Mouse (Mus musculus): ENCODE measurements around the gene Rexo1.

The Rexo1 gene

DNA sequence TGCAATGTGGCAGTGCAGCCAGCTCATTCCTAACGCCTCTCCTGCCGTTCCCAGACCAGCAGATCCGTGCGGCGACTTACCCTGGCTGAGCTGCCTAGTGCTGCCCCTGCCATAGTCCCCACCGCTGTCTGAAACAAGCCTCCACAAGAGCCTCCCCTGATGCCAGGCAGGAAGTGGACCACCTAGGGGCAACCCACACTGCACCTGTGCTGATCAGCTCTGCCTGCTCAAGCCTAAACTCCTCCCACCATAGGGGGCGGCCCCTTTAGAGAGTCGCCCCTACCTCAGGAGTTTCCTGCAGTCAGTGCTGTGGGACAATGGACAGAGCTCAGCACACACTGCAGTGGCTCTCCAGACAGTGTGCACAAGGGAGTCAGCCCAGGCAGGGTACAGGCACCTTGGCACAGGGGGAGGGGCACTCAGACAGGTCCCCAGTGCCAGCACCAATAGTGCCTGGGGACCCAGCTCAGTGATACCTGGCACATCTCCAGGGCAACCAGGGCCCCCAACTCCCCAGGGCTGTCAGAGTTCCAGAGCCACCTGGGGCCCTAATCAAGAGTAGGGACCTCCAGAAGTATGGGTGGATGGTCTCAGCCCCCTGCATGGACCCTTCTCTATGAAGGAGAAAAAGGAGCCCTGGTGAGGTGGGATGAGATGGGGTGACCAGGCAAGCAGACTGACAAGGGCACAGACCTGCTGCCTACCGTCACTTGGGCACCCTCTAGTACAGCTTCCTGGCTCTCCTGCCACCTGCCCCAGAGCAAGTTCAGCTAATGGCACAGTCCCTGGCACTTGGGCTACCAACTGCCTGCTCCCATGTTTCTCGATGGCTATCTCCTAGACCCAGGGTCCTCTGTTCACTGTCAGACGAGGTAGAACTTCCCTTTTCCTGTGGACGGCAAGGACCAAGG is 23.5 kb upstream of the Rexo1 start:
- no peak for DNase-seq

DNA sequence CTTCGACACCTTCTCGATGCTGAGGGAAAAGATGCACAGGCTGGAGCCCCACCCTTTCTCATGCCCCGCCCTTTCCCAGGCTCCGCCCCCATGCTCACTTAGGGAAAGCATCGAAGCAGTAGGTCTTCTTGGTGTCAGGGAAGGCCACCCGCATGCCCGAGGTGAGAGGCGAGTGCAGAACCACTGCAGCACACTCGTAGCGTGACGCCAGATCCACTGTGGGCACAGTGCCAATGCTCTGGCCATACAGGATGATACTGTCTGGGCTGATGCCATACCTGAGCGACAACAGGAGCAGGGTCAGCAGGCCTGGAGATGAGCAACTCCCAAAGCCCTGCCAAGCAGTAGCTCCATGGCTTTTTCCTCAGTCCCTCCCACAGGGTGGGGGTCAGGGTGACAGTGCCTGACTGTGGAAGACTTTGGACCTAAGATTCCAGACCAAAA is 22.7 kb upstream of the Rexo1 start:
- DNase-seq = peak in 1 of 2 experiments; percentile 53

GRCm38 (mm10) chr10:80583047-80583446 is 21.7 kb upstream of the Rexo1 start:
- no peak for DNase-seq

GRCm38 (mm10) chr10:80578911-80579310 is 17.6 kb upstream of the Rexo1 start:
- peak; percentile 62 to 64 for DNase-seq

- DNase-seq = peak; percentile 54 to 72
These were observed 16.9 kb upstream of the Rexo1 start for GRCm38 (mm10) chr10:80578131-80578750.

DNA sequence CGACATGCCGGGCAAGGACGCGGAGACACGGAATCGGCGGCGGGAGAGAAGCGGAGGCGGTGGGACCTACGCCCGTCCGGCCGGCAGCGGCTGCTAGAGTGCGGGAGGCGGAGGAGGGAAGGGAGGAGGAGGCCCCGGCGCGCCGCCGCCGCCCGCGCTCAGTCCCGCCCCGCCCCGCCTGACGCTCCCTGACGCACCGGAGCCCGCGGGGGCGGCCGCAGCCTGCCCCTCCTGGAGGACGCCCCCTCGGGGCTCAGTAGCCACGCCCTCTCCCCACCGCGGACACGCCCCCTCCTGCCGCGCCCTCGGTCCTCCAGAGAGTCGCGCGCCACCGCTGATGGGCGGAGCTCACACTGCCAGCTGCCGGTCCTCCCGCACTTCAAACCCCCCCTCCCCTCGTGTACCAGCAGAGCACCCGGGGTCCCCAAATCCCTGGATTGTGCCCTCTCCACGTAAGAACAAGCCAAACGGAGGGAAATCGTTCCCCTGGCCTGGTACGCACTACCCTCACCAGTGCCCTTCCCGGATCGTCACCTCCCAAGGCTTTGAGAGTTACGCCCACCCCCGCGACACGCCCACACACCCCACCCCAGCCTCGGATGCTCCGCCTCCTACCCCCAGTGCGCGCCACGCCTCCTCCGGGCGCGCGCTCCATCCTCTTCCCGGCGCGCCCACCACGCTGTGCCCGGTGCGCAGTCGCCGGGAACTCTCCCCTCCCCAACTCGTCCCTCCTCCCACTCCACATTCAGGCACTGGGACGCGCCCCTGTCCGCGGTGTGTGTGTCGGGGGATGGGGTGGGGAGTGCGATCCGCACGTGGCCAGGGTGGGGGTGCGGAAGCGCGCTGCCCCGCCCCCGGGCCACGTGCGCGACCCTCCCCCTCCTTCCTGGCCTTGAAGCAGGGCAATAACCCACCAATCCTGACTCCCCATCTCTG is 16.1 kb upstream of the Rexo1 start, which contains the start of gene Klf16:
Gene Klf16 (minus strand): TSS at position 127 of the 936 bp plus-strand sequence.
- DNase-seq = peak; percentile 70 to 85

- peak in 1 of 2 experiments; percentile 57 for DNase-seq
These were observed 15.2 kb upstream of the Rexo1 start for GRCm38 (mm10) chr10:80576351-80577194.

GRCm38 (mm10) chr10:80575925-80576324 is 14.6 kb upstream of the Rexo1 start:
- DNase-seq = no peak

- no peak for DNase-seq
These were observed 13.5 kb upstream of the Rexo1 start for GRCm38 (mm10) chr10:80574896-80575295.

DNA sequence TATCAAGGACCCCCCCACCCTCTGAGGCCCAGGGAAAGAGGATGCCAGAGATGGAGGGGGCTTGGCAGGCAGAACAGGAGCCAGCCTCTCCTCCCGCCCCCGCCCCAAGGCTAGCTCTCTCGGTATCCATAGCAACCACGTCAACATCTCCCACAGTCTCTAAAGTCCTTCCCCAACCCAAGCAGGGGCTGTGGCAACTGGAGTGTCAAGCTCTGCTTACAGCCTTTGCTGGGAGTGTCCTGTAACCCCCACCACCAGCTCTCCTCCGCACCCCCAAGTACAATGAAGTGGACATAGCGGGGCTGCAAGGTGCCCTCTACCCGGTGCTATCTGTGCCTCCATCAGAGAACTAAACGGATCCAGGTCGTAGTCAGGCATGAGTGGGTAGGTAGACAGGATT is 12.6 kb upstream of the Rexo1 start:
- no peak for DNase-seq

- no peak for DNase-seq
These were observed 11.1 kb upstream of the Rexo1 start for GRCm38 (mm10) chr10:80572477-80572876.

GRCm38 (mm10) chr10:80570871-80571836 is 9.8 kb upstream of the Rexo1 start:
- DNase-seq = peak in 1 of 2 experiments; percentile 52

DNA sequence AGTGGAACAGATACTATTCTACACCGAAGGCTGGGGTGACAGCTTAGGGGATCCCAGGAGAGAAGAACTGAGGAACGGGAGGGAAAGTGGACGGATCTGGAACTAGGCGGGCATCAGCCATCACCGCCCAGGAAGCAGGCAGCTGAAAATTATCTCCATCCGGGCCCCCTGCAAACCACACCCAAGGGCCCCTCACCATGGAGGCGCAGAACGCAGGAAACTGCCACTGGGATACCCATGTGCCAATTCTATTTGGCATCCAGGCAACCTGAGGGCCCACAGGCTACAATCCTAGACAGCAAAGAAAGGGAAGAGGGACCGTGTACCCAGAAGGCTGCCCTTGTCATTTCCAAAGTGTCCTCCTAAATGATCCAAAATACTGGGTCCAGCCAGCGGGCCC is 9.1 kb upstream of the Rexo1 start:
- DNase-seq = no peak

DNA sequence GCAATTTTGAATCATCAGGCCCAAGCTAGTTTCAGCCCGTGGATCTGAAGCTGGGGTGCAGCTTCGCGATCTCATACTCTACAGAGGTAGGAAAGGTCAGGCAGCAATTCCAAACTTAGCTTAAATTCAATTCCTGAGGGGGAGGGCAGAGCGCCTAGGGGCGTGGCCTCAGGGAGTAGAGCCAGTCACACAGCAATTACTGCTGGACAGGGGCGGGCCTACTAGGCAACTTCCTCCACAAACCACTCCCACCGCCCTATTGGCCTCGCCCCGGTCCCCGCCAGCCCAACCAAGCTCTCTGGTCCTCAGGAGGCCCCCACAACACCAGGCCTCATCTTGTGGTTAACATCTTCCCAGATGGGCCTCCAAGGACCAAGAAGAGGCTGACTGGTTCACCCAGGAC is 8.3 kb upstream of the Rexo1 start:
- no peak for DNase-seq

DNA sequence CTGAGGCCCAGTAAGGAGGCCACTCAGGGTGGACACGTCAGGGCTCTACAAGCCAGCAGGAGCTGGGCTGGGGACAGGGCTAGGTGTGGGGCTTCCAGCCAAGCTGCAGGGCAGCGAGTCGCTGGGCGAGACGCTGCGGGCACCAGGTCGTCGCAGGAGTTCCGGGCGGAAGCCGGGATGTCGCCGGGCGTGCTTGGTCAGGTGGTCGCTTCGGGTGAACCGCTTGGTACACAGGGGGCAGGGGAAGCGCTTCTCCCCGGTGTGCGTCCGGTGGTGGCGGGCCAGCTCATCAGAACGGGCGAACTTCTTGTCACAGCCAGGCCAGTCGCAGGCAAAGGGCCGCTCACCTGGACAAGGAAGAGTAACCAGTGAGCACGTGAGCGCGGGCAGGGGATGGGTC is 7.5 kb upstream of the Rexo1 start:
- DNase-seq = no peak

DNA sequence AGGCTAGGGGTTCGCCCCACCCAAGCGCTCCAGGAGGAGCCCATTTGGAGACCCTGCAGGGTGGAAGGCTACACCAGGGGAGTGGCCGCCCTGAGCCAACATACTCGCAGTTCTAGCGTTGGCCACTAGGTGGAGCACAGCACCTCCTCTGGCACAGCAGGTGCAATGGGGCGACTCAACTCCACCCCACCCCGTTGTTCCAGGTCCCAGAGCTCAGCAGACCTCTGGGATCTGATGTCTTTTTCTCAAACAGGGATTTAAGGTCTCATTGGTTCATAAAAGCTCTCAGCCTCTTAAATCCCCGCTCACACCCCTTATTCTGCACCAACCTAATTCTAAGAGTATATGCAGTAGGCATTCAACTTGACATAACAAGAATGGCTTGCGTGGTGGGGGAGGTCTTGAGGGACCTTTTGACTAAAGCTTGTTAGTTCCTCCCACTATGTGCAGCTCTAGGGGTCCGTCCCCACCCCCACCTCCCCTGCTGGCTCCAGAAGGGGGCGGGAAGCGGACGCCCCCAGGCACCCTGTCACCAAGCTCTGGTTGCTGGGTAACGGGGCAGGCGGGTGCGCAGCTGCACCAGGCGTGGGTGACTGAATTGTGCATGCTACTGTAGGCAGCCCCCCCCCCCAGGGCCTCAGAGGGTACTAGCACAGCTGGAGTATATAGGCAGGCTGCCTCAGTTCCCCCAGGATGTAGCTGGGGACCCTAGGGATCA is 5.2 kb upstream of the Rexo1 start:
- peak; percentile 91 to 94 for DNase-seq

DNA sequence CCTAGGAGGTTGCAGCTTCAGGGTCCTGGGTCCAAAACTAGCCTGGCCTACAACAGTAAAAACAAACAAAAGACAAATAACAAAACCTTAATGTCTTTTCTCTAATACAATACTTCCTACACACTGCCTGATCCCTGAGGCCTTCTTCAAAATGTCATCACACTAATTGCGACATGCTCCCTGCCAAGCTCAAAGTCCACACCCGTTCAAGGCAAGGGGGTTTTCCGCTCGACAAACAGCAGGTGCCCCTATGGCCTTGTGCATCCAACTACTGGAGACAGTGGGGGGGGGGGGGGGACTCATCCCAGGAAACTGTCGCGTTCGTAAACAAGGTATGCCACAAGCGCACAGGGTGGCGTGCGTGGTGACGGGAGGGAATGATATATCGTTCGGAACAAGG is 739 bp downstream of the Rexo1 start:
- no peak for DNase-seq

DNA sequence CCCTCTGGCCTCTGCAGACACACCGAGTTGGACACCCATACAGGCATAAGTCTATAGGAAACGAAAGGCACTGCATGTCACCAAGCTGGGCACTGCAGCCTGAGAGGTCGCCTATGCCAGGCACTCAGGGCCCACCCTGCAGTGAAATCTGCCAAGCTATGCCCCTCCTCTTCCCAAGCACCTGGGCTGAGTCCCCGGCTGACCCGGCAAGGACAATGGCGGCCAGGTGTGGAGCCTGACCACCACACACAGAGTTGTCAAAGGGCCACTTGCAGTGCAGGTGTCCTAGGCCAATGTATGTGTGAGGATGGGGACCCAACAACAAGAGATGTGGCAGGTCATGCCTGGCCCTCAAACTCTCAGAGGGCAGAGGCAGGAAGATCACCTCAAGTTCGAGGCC is 1.9 kb downstream of the Rexo1 start:
- no peak for DNase-seq

GRCm38 (mm10) chr10:80557346-80557965 is 3.9 kb downstream of the Rexo1 start:
- peak; percentile 84 to 85 for DNase-seq
